Mouse (Mus musculus) heart, postnatal 4 days (tissue): ENCODE measurements around the gene Sar1a. TPM values are rescaled to one million over a fixed set of nuclear protein-coding genes. Genes with fewer than 3 reads are reported as not detected.

Source experiments
- DNase-seq: peaks from one replicate; pipeline ENCODE4 v3.0.0; 2021
- total RNA-seq, 2 experiments: library from RNA; stranded (reverse); gene quantifications; 2 replicates each; pipeline ENCODE4 v1.2.3; 2021

Gene Sar1a
- total RNA-seq, 2 experiments from 2014 or later = 151 to 153 TPM

DNA sequence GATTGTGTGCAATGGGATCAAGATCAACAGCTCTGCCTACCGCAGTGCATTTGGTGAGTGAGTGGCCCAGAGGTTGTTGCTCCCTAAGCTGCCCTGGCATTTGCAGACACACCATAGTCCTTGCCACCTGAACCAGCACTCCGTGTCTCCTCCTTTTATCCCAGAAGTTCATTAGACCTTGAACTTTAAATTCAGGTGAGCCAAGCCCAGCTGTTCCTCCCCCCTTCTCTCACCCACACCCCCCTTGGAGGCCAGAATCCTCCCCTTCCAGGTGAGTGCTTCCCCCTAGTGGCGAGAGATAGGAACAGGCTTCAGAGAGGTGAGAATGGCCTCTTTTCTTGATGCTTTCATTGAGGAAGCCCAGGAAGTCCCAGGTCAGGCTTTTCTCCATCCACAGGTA is 54.3 kb downstream of the Sar1a start:
- peak; percentile 39 for DNase-seq

DNA sequence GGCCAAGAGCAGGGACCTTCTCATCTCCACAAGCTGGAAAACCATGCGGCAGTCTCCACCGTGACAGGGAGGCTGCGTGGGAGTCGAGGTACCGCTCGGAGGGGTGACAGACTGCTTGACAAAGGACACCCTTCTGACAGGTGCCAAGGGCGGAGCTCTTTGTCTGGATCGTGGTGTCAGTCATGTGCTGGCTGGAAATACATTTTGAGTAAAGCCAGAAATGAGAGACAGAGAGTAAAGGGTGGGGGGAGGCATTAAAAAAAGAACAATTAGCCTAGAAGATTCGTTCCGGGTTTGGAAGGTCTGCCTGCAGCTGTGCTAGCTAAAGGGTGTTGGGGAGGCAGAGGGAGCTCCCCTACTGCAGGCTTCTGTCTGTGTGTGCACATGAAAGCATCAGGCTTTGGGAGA is 56.6 kb downstream of the Sar1a start:
- DNase-seq = no peak

DNA sequence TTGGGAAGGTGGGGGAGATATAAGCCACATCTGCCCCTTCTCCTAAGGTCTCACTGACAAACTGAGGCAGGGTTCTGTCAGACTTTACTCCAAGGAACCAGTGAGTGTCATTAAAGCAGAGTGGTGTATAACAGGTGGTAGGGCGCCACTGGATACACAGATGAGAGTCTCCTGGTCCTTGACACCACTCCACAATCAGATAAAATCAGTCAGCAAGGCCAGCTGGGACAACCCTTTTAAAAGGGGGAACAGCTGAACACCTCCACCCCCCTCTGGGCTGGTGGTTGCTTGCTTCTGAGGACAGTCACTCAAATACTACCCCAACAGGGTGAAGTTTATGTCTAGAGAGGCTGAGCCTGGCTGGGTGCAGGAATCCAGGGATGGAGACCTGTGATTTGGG is 57.4 kb downstream of the Sar1a start:
- no peak for DNase-seq

DNA sequence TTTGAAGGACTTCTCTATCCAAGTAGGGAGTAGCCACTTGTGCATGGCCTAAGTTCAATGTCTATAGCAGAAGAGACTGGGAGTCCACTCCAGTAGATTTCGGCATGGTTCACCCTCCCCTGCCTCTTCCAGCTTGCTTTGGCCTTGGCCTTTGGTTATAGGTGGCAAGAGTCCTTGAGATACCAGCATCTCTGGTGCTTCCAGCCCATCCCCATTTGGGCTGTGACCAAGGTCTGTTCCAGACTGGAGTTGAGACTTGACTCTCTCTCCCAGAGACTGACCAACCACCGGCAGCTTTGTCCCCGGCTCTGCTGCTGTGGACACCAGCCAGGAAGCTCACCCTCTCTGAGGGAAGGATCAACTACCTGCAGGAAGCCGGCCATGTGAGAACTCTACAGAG is 58.0 kb downstream of the Sar1a start:
- DNase-seq = no peak

DNA sequence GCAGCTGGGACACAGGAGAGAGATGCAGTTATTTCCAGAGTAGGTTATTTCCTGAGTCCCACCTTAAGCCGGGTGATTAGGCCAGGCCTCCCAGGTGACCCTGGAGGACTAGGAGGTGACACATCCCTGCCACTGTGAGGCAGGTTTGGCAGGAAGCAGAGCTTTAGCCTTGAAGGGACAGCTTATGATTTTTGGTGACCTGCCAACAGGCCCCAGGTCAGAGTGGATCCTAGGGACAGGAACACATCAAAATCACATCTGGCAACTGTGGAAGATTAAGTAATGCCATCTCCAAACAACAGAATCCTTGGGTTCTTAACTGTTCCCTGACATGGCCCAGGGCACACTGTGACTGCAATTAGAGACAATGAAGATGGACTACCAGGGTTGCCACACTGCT is 61.2 kb downstream of the Sar1a start:
- DNase-seq = no peak

DNA sequence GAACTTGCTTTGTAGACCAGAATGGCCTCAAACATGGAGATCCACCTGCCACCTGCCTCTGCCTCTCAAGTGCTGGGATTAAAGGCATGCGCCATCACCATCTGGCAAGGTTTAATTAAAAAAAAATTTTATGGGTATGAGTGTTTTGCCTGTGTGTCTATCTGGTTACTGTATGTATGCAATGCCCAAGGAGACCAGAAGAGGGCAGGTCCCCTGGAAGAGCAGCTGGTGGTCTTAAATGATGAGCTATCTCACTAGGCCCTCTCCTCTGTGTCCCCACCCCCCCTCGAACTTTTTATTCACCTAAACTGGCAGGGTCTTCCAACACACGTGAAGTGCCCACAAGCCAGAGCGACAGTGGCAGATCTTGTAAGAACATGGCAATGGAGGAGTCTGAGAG is 61.8 kb downstream of the Sar1a start:
- no peak for DNase-seq

DNA sequence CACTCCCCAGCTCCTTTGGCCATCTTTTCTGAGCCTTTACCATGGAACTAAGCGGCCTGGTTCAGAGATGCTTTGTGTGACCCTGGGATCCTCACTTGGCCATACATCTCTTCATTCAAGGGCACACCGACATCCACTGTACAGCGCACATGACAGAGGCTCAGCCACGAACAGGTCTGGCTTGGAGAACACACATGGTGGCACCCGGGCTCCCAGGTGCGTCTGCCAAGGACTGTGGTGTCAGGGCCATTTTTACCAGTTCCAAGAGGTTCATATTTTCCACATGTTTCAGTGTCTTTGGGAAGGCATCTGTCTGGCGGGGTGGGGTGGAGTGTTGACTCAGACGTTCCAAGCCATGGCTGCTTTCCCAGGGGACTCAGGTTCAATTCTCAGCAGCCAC is 62.2 kb downstream of the Sar1a start:
- no peak for DNase-seq

Other genes starting within 250 kb of the Sar1a start
- 10 to 100 TPM; 95.4 to 95.9 TPM for gene Eif4ebp2, start 227.6 kb upstream of the Sar1a start, total RNA-seq
- 10 to 100 TPM; 16.4 to 17.1 TPM for gene Lrrc20, start 204.5 kb upstream of the Sar1a start, total RNA-seq
- gene Npffr1, start 84.8 kb upstream of the Sar1a start, total RNA-seq = under 1 TPM in 1 of 2 experiments, not detected in 1; 0.07 TPM
- 10 to 100 TPM; 55.2 to 61.6 TPM for gene Ppa1, start 31.7 kb upstream of the Sar1a start, total RNA-seq
- 10 to 100 TPM; 21.0 to 22.6 TPM for gene Tysnd1, start 15.2 kb downstream of the Sar1a start, total RNA-seq
- 10 to 100 TPM; 33.3 to 35.5 TPM for gene Aifm2, start 35.0 kb downstream of the Sar1a start, total RNA-seq
- 10 to 100 TPM; 22.8 to 24.4 TPM for gene H2afy2, start 103.8 kb downstream of the Sar1a start, total RNA-seq